Mouse (Mus musculus) MEL (cell line): ENCODE results near the gene Rnd2. TPM values are rescaled to one million over a fixed set of nuclear protein-coding genes. Genes with fewer than 3 reads are reported as not detected.

Source experiments
- DNase-seq: peaks from one replicate; pipeline ENCODE4 v3.0.0; 2011; ENCODE audit warnings: low read depth, low spot score
- H3K27ac ChIP-seq: 2 replicates; pipeline ENCODE4 v1.5.1; 2012; ENCODE audit warnings: low read depth, mild to moderate bottlenecking, control low read depth, low read length, moderate library complexity; ENCODE audit not compliant: control insufficient read depth
- H3K27me3 ChIP-seq, 2 experiments: fragments of 150-350 bp in 1 of 2; sonication (generic) in 1 of 2; 2 replicates each; pipeline ENCODE4 v1.6.1; 2012; ENCODE audit warnings: low read length in 2 of 2, mild to moderate bottlenecking in 2 of 2, improper control_type of control experiment in 1 of 2, moderate library complexity in 1 of 2; ENCODE audit not compliant: insufficient read depth in 2 of 2, control insufficient read depth in 1 of 2
- H3K36me3 ChIP-seq, 2 experiments: 2 replicates each; pipeline ENCODE4 v1.6.1; 2012 to 2014; ENCODE audit warnings: low read length in 2 of 2, improper control_type of control experiment in 1 of 2, inconsistent platforms in 1 of 2, mild to moderate bottlenecking in 1 of 2; ENCODE audit not compliant: insufficient read depth in 2 of 2, control insufficient read depth in 1 of 2
- H3K4me1 ChIP-seq, 2 experiments: fragments of 150-350 bp in 1 of 2; sonication (generic) in 1 of 2; 2 replicates each; pipeline ENCODE4 v1.6.1; 2012; ENCODE audit warnings: low read length in 2 of 2, improper control_type of control experiment in 1 of 2, mild to moderate bottlenecking in 1 of 2; ENCODE audit not compliant: insufficient read depth in 2 of 2, control insufficient read depth in 1 of 2
- H3K4me3 ChIP-seq, 2 experiments: fragments of 150-350 bp in 1 of 2; sonication (generic) in 1 of 2; 2 replicates each; pipeline ENCODE4 v1.5.1; 2012; ENCODE audit warnings: low read depth in 2 of 2, low read length in 2 of 2, mild to moderate bottlenecking in 2 of 2, moderate library complexity in 2 of 2, control low read depth in 1 of 2, improper control_type of control experiment in 1 of 2; ENCODE audit not compliant: control insufficient read depth in 1 of 2, insufficient read depth in 1 of 2
- H3K79me2 ChIP-seq: 2 replicates; pipeline ENCODE4 v1.6.1; 2012; ENCODE audit warnings: mild to moderate bottlenecking, low read length, moderate library complexity; ENCODE audit not compliant: control insufficient read depth, poor library complexity, insufficient read depth
- H3K9ac ChIP-seq: 2 replicates; pipeline ENCODE4 v1.6.1; 2012; ENCODE audit warnings: low read depth, mild to moderate bottlenecking, control low read depth, low read length, moderate library complexity; ENCODE audit not compliant: control insufficient read depth, poor library complexity, severe bottlenecking
- H3K9me3 ChIP-seq: fragments of 150-350 bp; sonication (generic); replicated peaks from 2 replicates; pipeline ENCODE4 v1.6.1; 2012; ENCODE audit warnings: mild to moderate bottlenecking, low read length, improper control_type of control experiment, moderate library complexity; ENCODE audit not compliant: insufficient read depth
- BHLHE40 ChIP-seq: IDR thresholded peaks from 2 replicates; pipeline ENCODE4 v1.6.1; 2012; ENCODE audit warnings: low read depth, mild to moderate bottlenecking, inconsistent platforms, low read length, improper control_type of control experiment, borderline replicate concordance
- CTCF ChIP-seq, 3 experiments: IDR thresholded peaks in 2 of 3; conservative IDR thresholded peaks in 1 of 3; 2 replicates each; pipeline ENCODE4 v1.5.1; 2011 to 2012; ENCODE audit warnings: low read length in 3 of 3, low read depth in 2 of 3, mild to moderate bottlenecking in 2 of 3, improper control_type of control experiment in 1 of 3, inconsistent platforms in 1 of 3, mixed read lengths in 1 of 3, moderate library complexity in 1 of 3; ENCODE audit not compliant: control insufficient read depth in 1 of 3, insufficient read depth in 1 of 3, poor library complexity in 1 of 3, severe bottlenecking in 1 of 3
- E2F4 ChIP-seq: IDR thresholded peaks from 2 replicates; pipeline ENCODE4 v1.6.1; 2011; ENCODE audit warnings: low read depth, low read length, improper control_type of control experiment, borderline replicate concordance
- EP300 ChIP-seq, 2 experiments: IDR thresholded peaks; 2 replicates each; pipeline ENCODE4 v1.6.1; 2011; ENCODE audit warnings: improper control_type of control experiment in 2 of 2, low read length in 2 of 2, low read depth in 1 of 2, mild to moderate bottlenecking in 1 of 2
- GATA1 ChIP-seq: IDR thresholded peaks from 2 replicates; pipeline ENCODE4 v1.6.1; 2011; ENCODE audit warnings: low read depth, low read length, improper control_type of control experiment
- HCFC1 ChIP-seq: IDR thresholded peaks from 2 replicates; pipeline ENCODE4 v1.6.1; 2012; ENCODE audit warnings: low read depth, mild to moderate bottlenecking, inconsistent platforms, low read length, improper control_type of control experiment, moderate library complexity
- JUND ChIP-seq: IDR thresholded peaks from 2 replicates; pipeline ENCODE4 v1.6.1; 2011; ENCODE audit warnings: low read depth, mild to moderate bottlenecking, improper control_type of control experiment, low read length
- MEF2A ChIP-seq: IDR thresholded peaks from 2 replicates; pipeline ENCODE4 v1.6.1; 2014; ENCODE audit warnings: low read depth, mild to moderate bottlenecking, inconsistent platforms, low read length, improper control_type of control experiment; ENCODE audit not compliant: poor library complexity, insufficient replicate concordance, severe bottlenecking; ENCODE audit errors: extremely low read depth
- NRF1 ChIP-seq: IDR thresholded peaks from 2 replicates; pipeline ENCODE4 v1.6.1; 2014; ENCODE audit warnings: low read depth, mild to moderate bottlenecking, inconsistent platforms, low read length, improper control_type of control experiment, moderate library complexity; ENCODE audit not compliant: poor library complexity, insufficient read depth, severe bottlenecking
- POLR2AphosphoS2 ChIP-seq: IDR thresholded peaks from 2 replicates; pipeline ENCODE4 v1.6.1; 2011; ENCODE audit warnings: low read length, improper control_type of control experiment
- SIN3A ChIP-seq: IDR thresholded peaks from 2 replicates; pipeline ENCODE4 v1.6.1; 2012; ENCODE audit warnings: low read length, improper control_type of control experiment, inconsistent platforms
- TBP ChIP-seq: IDR thresholded peaks from 2 replicates; pipeline ENCODE4 v1.8.0; 2011; ENCODE audit warnings: low read depth, low read length, improper control_type of control experiment
- TCF12 ChIP-seq: IDR thresholded peaks from 2 replicates; pipeline ENCODE4 v1.6.1; 2014; ENCODE audit warnings: low read depth, mild to moderate bottlenecking, inconsistent platforms, low read length, improper control_type of control experiment, moderate library complexity
- UBTF ChIP-seq: IDR thresholded peaks from 2 replicates; pipeline ENCODE4 v1.6.1; 2012; ENCODE audit warnings: low read depth, mild to moderate bottlenecking, inconsistent platforms, low read length, improper control_type of control experiment, moderate library complexity, borderline replicate concordance; ENCODE audit not compliant: insufficient read depth
- ZC3H11A ChIP-seq: IDR thresholded peaks from 2 replicates; pipeline ENCODE4 v1.6.1; 2012; ENCODE audit warnings: low read depth, mild to moderate bottlenecking, inconsistent platforms, low read length, improper control_type of control experiment
- ZNF384 ChIP-seq: IDR thresholded peaks from 2 replicates; pipeline ENCODE4 v1.6.1; 2012; ENCODE audit warnings: low read depth, mild to moderate bottlenecking, inconsistent platforms, low read length, improper control_type of control experiment
- polyA plus RNA-seq, 2 experiments: library from polyadenylated mRNA; stranded (reverse) in 1 of 2; unstranded in 1 of 2; fragments of >175 nt in 1 of 2; fragments of >200 nt in 1 of 2; gene quantifications; 2 replicates each; pipeline versions ENCODE4 v1.2.1 to v1.2.4; 2012; ENCODE audit warnings: low replicate concordance in 2 of 2, low read depth in 1 of 2; ENCODE audit not compliant: insufficient read length in 2 of 2, insufficient read depth in 1 of 2, missing spikeins in 1 of 2
- total RNA-seq: library from RNA; depleted of rRNA; stranded (reverse); fragments of 300-350 nt; gene quantifications from 2 replicates; pipeline ENCODE4 v1.2.3, GENCODE M21; 2012

The Rnd2 gene
- total and polyA plus RNA-seq, 3 experiments = 4.2 to 18.6 TPM; not detected in 1

GRCm38 (mm10) chr11:101469155-101469554, 4.4 kb downstream of the Rnd2 start:
- Histone ChIP-seq H3K4me3 (no peak overlapping the region), H3K27ac (no peak overlapping the region), H3K9ac (no peak overlapping the region), H3K79me2 (peaks cover 6% of the 10 kb centered on the region; the same call in 1 of the 2 replicates), H3K9me3 (no peaks in the 10 kb centered on the region), H3K4me1 (peaks cover under 1 to 16% of the 10 kb centered on the region in 2 experiments; a peak in 3 of 4 replicates), H3K27me3 (no peaks in the 10 kb centered on the region), H3K36me3 (peaks cover 0 to 10% of the 10 kb centered on the region in 2 experiments; a peak in 2 of 4 replicates)
- no peak for DNase-seq
- TF ChIP-seq ZC3H11A = no peak
- no peak for TF ChIP-seq HCFC1
- no peak for TF ChIP-seq GATA1
- TF ChIP-seq ZNF384 = peak; percentile 46; the same call in 1 of the 2 replicates
- no peak for TF ChIP-seq CTCF (IDR thresholded peaks at IDR 0.05 in 2 of 3, conservative IDR thresholded peaks at IDR 0.05 in 1 of 3; ENCODE audit: control insufficient read depth in 1 of 3, insufficient read depth in 1 of 3, low read depth in 2 of 3, low read length in 3 of 3, poor library complexity in 1 of 3, severe bottlenecking in 1 of 3)
- no peak for TF ChIP-seq E2F4
- no peak for TF ChIP-seq NRF1
- TF ChIP-seq JUND = no peak
- TF ChIP-seq, all 39 proteins: peak for 1

- Histone ChIP-seq H3K36me3 (peaks cover 0 to 6% of the 10 kb centered on the region in 2 experiments; a peak in 2 of 4 replicates), H3K27ac (no peak overlapping the region), H3K9ac (no peak overlapping the region), H3K4me1 (peaks cover 0 to 8% of the 10 kb centered on the region in 2 experiments; a peak in 3 of 4 replicates), H3K27me3 (no peaks in the 10 kb centered on the region), H3K9me3 (no peaks in the 10 kb centered on the region), H3K79me2 (peaks cover 6% of the 10 kb centered on the region; the same call in 1 of the 2 replicates), H3K4me3 (no peak overlapping the region)
- TF ChIP-seq MEF2A = no peak
- DNase-seq = no peak
Measured at GRCm38 (mm10) chr11:101470206-101470605, 5.4 kb downstream of the Rnd2 start.

- no peaks in the 10 kb centered on the region for H3K79me2 ChIP-seq
- no peak for DNase-seq
- H3K36me3 ChIP-seq = peaks cover 0 to 3% of the 10 kb centered on the region in 2 experiments; a peak in 2 of 4 replicates
- no peak overlapping the region for H3K4me3 ChIP-seq
- H3K27me3 ChIP-seq = no peaks in the 10 kb centered on the region
- H3K9ac ChIP-seq = no peak overlapping the region
- H3K9me3 ChIP-seq = no peaks in the 10 kb centered on the region
- peaks cover 0 to 4% of the 10 kb centered on the region in 2 experiments; a peak in 1 of 4 replicates for H3K4me1 ChIP-seq
- H3K27ac ChIP-seq = no peak overlapping the region
- TF ChIP-seq SIN3A (no peak), ZNF384 (no peak), EP300 (IDR thresholded peaks at IDR 0.05; ENCODE audit: low read depth in 1 of 2, low read length in 2 of 2) (no peak), UBTF (no peak), BHLHE40 (no peak), TCF12 (no peak), HCFC1 (no peak), TBP (no peak), POLR2AphosphoS2 (no peak), CTCF (IDR thresholded peaks at IDR 0.05 in 2 of 3, conservative IDR thresholded peaks at IDR 0.05 in 1 of 3; ENCODE audit: control insufficient read depth in 1 of 3, insufficient read depth in 1 of 3, low read depth in 2 of 3, low read length in 3 of 3, poor library complexity in 1 of 3, severe bottlenecking in 1 of 3) (no peak), JUND (no peak)
Measured at GRCm38 (mm10) chr11:101471926-101472325, 7.1 kb downstream of the Rnd2 start.
